Mouse (Mus musculus): ENCODE data around the gene Gm4763. TPM values are rescaled to one million over a fixed set of nuclear protein-coding genes. Genes with fewer than 3 reads are reported as not detected.

Gm4763 gene
- not detected for polyA plus RNA-seq (2014; fragmentation: Illumina TruSeq; extraction: RNeasy Lipid Tissue Mini Kit (QIAGEN cat#74804); ENCODE audit: low read depth, low replicate concordance)

GRCm38 (mm10) chr7:24726808-24727207 is at the start of gene Gm4763:
TSS of gene Gm4763 (minus strand) at chr7:24726908.

GRCm38 (mm10) chr7:24760211-24760610 is 33.5 kb upstream of the Gm4763 start, which contains the start of gene Cd177:
TSS of gene Cd177 (minus strand) at chr7:24760311.

GRCm38 (mm10) chr7:24708832-24709292 is 17.8 kb downstream of the Gm4763 start, which contains the start of gene BC049730:
TSS of gene BC049730 (plus strand) at chr7:24709242.

DNA sequence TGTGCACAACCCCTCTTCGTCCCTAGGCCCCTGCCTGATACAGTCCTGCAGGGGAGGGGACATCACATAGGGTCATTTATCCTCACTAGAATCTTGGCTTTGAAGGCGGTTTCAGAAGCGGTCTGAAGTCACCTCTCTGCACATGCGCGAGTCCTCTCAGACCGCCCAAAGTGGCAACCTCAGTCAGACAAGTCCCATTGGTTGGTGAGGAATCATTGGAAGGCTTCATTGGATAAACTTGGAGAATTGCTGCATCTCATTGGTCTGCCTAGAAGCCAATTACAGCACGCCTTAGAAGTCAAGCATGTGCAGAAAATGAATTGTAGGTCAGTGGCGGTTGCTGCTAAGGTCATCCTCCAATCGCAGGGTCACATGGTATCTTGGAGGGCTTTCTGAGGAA is 50.1 kb downstream of the Gm4763 start, which contains the start of gene Tex101:
Tex101 (minus strand) TSS at position 101 of the 400 bp plus-strand sequence.

Other genes with a start within 250 kb of the Gm4763 start
- 0.34 TPM for gene Cadm4, start 244.9 kb downstream of the Gm4763 start, polyA plus RNA-seq (2014; fragmentation: Illumina TruSeq; extraction: RNeasy Lipid Tissue Mini Kit (QIAGEN cat#74804); ENCODE audit: low read depth, low replicate concordance)
- not detected for gene Zfp428, start 219.9 kb downstream of the Gm4763 start, polyA plus RNA-seq (2014; fragmentation: Illumina TruSeq; extraction: RNeasy Lipid Tissue Mini Kit (QIAGEN cat#74804); ENCODE audit: low read depth, low replicate concordance)
- gene AC161166.1, start 214.5 kb downstream of the Gm4763 start, polyA plus RNA-seq (2014; fragmentation: Illumina TruSeq; extraction: RNeasy Lipid Tissue Mini Kit (QIAGEN cat#74804); ENCODE audit: low read depth, low replicate concordance) = not detected
- gene Irgq, start 196.2 kb downstream of the Gm4763 start, polyA plus RNA-seq (2014; fragmentation: Illumina TruSeq; extraction: RNeasy Lipid Tissue Mini Kit (QIAGEN cat#74804); ENCODE audit: low read depth, low replicate concordance) = 3.8 TPM
- not detected for gene Pinlyp, start 180.8 kb downstream of the Gm4763 start, polyA plus RNA-seq (2014; fragmentation: Illumina TruSeq; extraction: RNeasy Lipid Tissue Mini Kit (QIAGEN cat#74804); ENCODE audit: low read depth, low replicate concordance)
- gene Xrcc1, start 180.6 kb downstream of the Gm4763 start, polyA plus RNA-seq (2014; fragmentation: Illumina TruSeq; extraction: RNeasy Lipid Tissue Mini Kit (QIAGEN cat#74804); ENCODE audit: low read depth, low replicate concordance) = 0.74 TPM
- gene Ethe1, start 139.4 kb downstream of the Gm4763 start, polyA plus RNA-seq (2014; fragmentation: Illumina TruSeq; extraction: RNeasy Lipid Tissue Mini Kit (QIAGEN cat#74804); ENCODE audit: low read depth, low replicate concordance) = 11.2 TPM
- gene Zfp575, start 139.3 kb downstream of the Gm4763 start, polyA plus RNA-seq (2014; fragmentation: Illumina TruSeq; extraction: RNeasy Lipid Tissue Mini Kit (QIAGEN cat#74804); ENCODE audit: low read depth, low replicate concordance) = not detected
- 0.29 TPM for gene Phldb3, start 116.1 kb downstream of the Gm4763 start, polyA plus RNA-seq (2014; fragmentation: Illumina TruSeq; extraction: RNeasy Lipid Tissue Mini Kit (QIAGEN cat#74804); ENCODE audit: low read depth, low replicate concordance)
- gene Lypd3, start 90.4 kb downstream of the Gm4763 start, polyA plus RNA-seq (2014; fragmentation: Illumina TruSeq; extraction: RNeasy Lipid Tissue Mini Kit (QIAGEN cat#74804); ENCODE audit: low read depth, low replicate concordance) = not detected
- gene Tex101, start 50.2 kb downstream of the Gm4763 start, polyA plus RNA-seq (2014; fragmentation: Illumina TruSeq; extraction: RNeasy Lipid Tissue Mini Kit (QIAGEN cat#74804); ENCODE audit: low read depth, low replicate concordance) = not detected
- gene BC049730, start 17.7 kb downstream of the Gm4763 start, polyA plus RNA-seq (2014; fragmentation: Illumina TruSeq; extraction: RNeasy Lipid Tissue Mini Kit (QIAGEN cat#74804); ENCODE audit: low read depth, low replicate concordance) = not detected
- not detected for gene Cd177, start 33.4 kb upstream of the Gm4763 start, polyA plus RNA-seq (2014; fragmentation: Illumina TruSeq; extraction: RNeasy Lipid Tissue Mini Kit (QIAGEN cat#74804); ENCODE audit: low read depth, low replicate concordance)
- gene Ceacam10, start 50.3 kb upstream of the Gm4763 start, polyA plus RNA-seq (2014; fragmentation: Illumina TruSeq; extraction: RNeasy Lipid Tissue Mini Kit (QIAGEN cat#74804); ENCODE audit: low read depth, low replicate concordance) = not detected
- gene Gm9844, start 135.3 kb upstream of the Gm4763 start, polyA plus RNA-seq (2014; fragmentation: Illumina TruSeq; extraction: RNeasy Lipid Tissue Mini Kit (QIAGEN cat#74804); ENCODE audit: low read depth, low replicate concordance) = not detected
- not detected for gene Lypd4, start 143.0 kb upstream of the Gm4763 start, polyA plus RNA-seq (2014; fragmentation: Illumina TruSeq; extraction: RNeasy Lipid Tissue Mini Kit (QIAGEN cat#74804); ENCODE audit: low read depth, low replicate concordance)
- gene Dmrtc2, start 143.1 kb upstream of the Gm4763 start, polyA plus RNA-seq (2014; fragmentation: Illumina TruSeq; extraction: RNeasy Lipid Tissue Mini Kit (QIAGEN cat#74804); ENCODE audit: low read depth, low replicate concordance) = not detected
- 37.7 TPM for gene Rps19, start 157.5 kb upstream of the Gm4763 start, polyA plus RNA-seq (2014; fragmentation: Illumina TruSeq; extraction: RNeasy Lipid Tissue Mini Kit (QIAGEN cat#74804); ENCODE audit: low read depth, low replicate concordance)
- 0.45 TPM for gene Cd79a, start 170.5 kb upstream of the Gm4763 start, polyA plus RNA-seq (2014; fragmentation: Illumina TruSeq; extraction: RNeasy Lipid Tissue Mini Kit (QIAGEN cat#74804); ENCODE audit: low read depth, low replicate concordance)
- 1.1 TPM for gene Arhgef1, start 176.0 kb upstream of the Gm4763 start, polyA plus RNA-seq (2014; fragmentation: Illumina TruSeq; extraction: RNeasy Lipid Tissue Mini Kit (QIAGEN cat#74804); ENCODE audit: low read depth, low replicate concordance)
- not detected for gene Gm4881, start 217.6 kb upstream of the Gm4763 start, polyA plus RNA-seq (2014; fragmentation: Illumina TruSeq; extraction: RNeasy Lipid Tissue Mini Kit (QIAGEN cat#74804); ENCODE audit: low read depth, low replicate concordance)
- gene Rabac1, start 245.8 kb upstream of the Gm4763 start, polyA plus RNA-seq (2014; fragmentation: Illumina TruSeq; extraction: RNeasy Lipid Tissue Mini Kit (QIAGEN cat#74804); ENCODE audit: low read depth, low replicate concordance) = 1.6 TPM

Measured in liver, adult 10 weeks (tissue).